Mouse (Mus musculus): ENCODE data around the gene Tgfbr3.

Tgfbr3 gene

DNA sequence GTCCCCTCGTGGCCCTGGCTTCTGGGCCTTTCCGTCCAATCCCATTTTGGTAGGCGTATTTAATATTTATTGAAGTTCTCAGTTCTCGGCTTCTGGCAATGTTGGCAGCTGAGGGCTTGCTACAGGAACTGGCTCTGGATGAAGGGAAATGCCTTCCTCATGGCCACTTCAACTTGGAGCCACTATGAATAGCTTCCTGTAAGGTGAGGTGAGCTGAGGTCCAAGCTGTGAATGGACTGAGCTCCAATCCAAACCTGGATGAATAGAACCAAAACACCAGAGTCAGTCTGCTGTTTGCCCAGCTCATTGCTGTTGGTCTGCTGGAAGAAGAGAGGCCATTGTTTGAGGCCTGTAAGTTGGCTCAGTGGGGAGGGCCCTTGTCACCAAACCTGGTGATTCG lies 203.3 kb downstream of the Tgfbr3 start:
- no peak for DNase-seq (ENCODE audit: low spot score in 2 of 2)

DNA sequence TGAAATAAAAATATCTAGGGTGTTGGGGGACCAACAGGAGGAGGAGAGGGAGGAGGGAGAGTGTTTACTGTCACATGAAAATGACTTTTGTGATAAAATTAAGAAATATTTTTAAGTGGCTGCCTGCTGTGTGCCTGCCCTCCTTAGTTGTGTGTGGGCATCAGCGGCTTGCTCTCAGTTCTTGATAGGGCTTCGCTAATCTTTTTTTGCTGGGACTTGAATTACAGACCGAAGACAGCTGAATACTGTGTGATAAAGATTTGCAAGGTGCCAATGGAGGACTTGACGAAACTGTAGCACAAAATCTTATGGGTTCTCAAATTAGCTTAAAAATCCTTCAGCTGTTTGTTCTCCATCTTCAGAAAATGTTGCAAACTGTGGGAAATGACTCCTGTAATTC lies 205.0 kb downstream of the Tgfbr3 start:
- no peak for DNase-seq (ENCODE audit: low spot score in 2 of 2)

DNA sequence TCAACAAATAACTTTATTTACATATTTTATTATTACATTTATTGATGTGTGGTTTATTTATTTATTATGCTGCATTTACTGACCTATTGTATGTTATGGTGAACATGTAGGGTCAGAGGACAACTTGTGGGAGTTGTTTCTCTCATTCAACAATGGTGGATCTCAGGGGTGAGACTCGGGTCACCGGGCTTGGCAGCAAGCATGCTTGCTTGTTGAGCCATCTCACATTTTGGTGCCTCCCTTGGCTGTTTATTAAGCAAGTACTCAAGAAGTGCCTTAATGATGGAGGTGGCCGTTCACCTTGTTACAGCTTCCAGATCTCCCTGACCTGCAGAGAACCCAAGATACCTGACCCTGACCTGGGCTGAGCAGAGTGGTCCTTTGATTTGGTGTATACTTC lies 207.4 kb downstream of the Tgfbr3 start:
- no peak for DNase-seq (ENCODE audit: low spot score in 2 of 2)

DNA sequence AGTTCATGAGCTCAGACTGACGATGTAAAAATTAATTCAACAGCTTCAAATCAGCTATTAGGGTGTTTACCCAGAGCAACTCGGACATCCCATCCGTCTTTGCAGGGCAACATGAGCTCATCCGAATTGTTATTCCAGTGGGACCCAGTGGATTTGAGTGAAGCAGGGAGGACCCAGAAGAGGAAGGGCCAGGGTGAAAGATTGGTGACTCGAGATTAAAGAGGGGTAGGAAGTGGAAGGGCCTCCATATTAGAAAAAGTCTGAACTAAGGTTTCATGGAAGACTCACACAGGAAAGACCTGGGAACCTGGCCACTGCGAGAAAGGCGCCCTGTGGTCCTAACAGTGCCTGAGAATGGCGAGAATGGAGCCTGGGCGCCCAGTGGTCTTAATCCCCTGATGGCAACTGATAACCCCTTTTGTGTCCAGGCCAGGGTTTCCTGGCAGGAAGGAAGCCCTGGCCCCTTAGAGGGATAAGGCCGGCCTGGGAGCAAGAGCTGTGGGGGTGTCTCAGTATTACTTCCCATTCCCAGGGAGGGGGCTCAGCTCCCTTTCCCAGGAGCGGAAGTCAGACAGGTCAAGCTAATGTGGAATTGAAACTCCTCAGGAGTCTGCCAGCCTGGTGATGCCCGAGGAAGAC lies 208.3 kb downstream of the Tgfbr3 start:
- DNase-seq (ENCODE audit: low spot score in 2 of 2), result no peak

DNA sequence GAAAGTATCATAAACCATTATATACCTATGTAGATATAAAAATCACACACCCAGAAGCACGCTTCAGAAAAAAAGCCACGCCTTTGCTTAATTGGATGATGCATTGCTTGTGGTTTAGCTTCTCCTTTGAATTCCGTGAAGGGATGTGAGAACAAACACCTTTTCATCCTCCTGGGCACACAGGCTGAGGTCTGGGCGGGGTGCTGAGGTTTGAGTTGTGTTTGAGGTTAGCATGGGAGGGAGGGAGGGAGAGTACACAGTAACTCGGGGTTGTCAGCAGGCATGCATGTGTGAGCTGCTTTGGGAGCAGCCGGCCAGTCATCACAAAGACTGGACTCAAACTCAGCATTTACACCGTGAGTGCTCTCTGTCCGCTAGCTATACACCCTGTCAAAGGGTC lies 209.5 kb downstream of the Tgfbr3 start:
- DNase-seq (ENCODE audit: low spot score in 2 of 2), result no peak

DNA sequence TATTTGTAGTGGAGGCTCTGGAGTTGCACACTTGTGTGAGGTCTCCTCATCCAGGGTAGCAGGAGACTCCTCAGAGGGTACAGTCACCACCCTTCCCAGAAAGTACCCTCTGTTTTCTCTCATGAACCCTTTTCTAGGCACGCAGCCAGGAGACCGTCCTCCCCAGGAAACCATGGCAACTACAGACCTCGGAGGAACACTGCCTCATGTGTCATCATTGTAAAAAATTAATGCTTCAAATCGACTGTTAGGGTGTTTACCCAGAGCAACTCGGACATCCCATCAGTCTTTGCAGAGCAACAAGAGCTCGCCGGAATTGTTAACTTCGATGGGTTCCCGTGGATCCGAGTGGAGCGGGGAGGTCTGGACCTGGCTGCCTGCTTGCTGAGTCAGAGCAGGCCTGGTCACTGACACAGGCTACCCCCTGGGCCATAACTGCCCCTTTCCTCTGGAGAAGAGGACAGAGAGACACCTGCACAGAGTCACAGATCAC lies 210.2 kb downstream of the Tgfbr3 start:
- peak; percentile 30 to 37 for DNase-seq (ENCODE audit: low spot score in 2 of 2)

DNA sequence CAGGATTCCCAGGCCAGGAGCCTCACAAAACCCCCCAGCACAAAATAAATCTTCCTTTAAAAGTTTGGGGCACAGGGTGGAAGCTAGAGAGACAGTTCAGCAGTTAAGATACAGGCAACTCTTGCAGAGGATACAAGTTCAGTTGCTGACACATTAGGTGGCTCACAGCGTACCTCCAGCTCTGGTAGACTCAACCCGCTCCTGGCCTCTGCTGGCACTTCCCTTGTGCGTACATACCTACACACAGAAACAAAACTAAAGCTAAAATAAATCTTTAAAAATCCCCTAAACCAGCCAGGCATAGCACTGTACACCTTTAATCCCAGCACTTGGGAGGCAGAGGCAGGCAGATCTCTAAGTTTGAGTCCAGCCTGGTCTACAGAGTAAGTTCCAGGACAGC lies 211.1 kb downstream of the Tgfbr3 start:
- DNase-seq (ENCODE audit: low spot score in 2 of 2), result no peak

DNA sequence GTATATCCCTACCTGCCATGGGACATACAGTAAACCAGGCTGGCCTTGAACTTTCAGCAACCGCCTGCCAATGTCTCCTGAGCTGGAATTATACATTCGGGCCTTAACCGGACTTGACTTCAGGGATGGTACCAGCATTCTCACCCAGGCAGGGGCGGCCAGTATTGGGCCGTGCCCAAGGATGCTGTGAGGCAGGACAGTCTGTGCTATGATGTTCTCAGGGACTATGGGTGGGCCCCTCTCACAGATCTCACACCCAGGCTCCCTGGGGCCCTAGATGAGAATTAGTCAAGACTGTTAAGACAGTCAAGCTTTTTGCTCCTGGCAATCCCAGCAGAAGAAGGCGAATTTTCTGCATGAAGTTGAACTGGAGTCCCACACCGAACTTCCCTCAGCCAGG lies 211.5 kb downstream of the Tgfbr3 start:
- no peak for DNase-seq (ENCODE audit: low spot score in 2 of 2)

DNA sequence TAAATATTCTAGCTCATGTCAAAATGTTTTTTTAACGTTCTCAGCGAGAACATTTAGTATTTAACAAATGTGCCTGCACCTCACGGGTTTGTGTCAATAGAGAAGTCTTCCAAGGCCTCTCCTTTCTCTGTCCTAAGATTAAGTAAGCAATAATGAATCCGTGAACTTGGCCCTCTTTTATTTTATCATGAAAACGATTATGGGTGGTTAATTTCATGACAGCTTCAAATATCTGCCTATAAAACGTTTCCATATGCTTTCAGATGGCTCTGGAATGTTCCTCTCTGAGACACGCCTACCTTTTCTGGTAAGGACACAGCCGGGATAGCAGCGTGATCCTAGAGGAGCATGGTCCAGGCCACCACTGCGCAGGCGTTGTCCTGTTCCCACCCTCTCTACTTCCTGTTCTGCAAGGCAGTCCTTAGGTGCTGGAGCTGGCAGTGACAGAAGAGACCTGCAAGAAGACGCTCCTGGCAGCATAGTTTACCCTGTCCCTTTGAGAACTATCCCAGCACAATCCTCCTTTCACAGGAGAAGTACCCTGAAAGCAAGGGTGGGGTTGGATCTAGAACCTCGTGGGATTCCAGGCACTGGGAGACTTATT lies 214.3 kb downstream of the Tgfbr3 start:
- no peak for DNase-seq (ENCODE audit: low spot score in 2 of 2)

DNA sequence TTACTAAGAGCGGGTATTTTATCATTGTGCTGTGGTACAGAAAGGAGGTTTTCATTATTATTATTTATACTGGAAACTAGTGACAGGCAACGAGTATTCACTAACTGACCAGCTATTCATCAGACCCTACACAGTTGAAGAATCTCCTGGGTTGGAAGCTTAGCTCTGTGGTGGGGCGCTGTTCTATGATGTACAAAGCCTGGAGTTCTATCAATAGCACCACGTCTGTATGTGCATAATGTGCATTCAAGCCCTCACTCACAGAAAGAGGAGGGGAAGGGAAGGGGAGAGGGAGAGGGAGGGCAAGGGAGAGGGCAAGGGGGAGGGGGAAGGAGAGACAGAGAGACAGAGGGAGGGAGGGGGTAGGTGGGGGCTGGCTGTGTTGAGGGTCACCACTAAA lies 215.1 kb downstream of the Tgfbr3 start:
- no peak for DNase-seq (ENCODE audit: low spot score in 2 of 2)

DNA sequence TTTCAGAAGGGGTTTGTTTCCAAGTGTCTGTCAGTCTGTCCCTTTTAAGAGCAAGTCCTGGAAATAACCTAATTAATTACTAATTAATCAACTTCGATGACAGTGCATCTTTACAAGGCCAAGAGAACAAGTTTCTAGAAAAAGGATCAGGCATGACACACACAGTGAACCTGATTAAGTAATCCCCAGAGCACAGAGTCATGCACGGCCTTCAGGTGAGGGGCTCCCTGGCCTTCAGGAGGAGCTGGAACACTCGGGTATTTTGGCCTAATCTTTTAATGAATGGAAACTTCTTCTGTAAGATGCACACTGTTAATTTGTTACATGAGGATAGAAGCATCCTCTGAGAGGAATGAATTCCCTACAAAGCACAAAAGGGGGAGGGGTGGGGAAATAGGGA lies 215.9 kb downstream of the Tgfbr3 start:
- no peak for DNase-seq (ENCODE audit: low spot score in 2 of 2)

DNA sequence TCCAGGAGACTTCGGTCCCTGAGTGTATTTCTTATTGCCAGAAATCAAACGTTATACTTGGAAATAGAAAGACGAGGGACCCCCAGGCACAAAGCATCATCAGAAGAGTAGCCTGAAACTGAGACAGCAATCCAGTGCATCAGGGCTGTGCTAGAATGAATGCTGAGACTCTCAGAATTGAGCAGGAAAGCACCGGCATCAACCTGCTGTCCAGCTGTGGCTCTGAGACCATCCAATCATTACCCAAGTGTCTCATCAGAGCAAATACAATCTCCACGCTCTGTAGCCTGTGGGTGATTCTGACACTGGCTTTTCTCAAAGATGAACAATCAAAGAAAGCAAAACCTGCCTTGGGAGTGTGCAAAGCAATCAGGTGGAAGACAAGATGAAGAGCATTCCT lies 221.3 kb downstream of the Tgfbr3 start:
- DNase-seq (ENCODE audit: low spot score in 2 of 2), result no peak

DNA sequence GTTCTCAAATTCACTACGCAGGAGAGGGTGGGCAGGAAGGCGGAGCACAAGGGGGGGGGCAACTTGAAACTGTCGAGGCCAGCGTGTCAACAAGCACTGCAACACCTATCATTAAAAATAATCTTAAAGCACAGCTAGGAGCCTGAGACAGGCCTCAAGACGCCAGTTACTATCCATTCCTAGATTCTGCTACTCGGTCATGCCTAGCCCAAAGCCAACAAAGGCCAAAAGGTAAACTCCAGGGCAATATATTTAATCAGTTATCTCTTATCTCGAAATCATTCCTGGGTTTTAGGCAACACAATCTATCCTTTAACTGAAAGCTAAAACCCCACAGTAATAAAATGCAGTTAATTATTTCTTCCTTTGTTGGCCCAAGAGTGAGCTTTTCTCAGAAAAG lies 221.9 kb downstream of the Tgfbr3 start:
- DNase-seq (ENCODE audit: low spot score in 2 of 2), result no peak

DNA sequence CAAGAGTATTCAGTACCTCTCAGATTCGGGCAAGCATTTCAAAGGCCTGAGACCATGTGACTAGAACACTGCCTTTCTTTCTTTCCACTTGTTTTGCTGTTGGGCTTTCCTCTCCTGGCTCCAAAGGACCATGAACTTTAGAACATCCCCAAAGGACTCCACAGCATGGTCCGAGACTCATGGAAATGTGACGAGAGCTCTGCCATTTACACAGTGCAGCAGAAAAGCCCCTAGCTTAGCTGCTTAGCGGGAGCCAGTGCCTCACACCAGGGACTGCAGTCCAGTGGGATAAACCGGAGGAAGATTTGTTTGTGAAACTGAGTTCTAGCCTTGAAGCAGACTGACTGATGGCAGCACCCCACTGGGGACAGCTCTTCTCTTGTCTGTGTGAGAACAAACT lies 224.5 kb downstream of the Tgfbr3 start:
- DNase-seq (ENCODE audit: low spot score in 2 of 2), result no peak

DNA sequence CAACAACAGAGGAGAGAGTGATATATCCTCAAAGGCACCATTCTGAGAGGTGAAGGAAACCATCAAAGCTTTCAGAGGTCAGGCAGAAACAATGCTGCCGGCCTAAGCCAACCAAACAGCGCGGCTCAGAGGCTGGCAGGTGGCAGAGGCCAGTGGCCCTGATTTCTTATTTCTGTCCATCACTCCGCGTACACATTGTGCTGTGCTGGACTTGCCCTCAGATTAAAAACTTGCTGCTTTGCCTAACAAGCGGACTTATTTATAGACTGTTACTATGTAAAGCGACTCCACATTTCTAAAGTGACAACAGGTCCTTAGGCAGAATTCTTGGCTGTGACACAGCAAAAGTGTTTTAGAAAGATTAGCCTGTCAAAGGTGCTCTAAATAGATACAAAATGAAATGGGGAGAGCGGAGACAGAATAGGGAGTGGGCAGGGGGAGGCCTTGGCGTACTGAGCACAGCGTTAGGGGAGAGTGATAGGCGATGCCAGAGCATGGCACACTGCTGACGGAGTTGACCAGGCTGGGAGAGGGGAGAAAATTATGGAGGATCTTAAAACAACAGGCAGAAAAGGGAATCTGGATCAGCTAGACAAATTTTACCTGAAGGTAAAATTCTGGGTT lies 227.1 kb downstream of the Tgfbr3 start:
- no peak for DNase-seq (ENCODE audit: low spot score in 2 of 2)

DNA sequence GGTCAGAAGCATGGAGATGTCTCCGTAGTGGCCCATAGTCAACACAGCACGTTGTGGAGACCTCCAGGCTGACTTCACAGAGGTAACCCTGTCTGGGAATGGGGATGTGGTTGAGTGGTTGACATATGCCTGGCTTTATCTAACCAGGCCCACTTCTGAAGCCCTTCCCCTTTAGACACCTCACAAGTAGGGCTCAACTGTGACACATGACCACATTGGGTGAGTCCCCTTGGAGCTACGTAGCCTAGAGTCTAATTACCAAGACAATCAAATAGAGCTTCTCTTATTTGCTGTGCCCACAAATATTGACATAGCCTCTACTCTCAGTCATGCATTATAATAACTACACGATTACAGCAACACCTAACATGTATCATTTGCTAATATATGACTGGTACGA lies 229.9 kb downstream of the Tgfbr3 start:
- DNase-seq (ENCODE audit: low spot score in 2 of 2), result no peak

DNA sequence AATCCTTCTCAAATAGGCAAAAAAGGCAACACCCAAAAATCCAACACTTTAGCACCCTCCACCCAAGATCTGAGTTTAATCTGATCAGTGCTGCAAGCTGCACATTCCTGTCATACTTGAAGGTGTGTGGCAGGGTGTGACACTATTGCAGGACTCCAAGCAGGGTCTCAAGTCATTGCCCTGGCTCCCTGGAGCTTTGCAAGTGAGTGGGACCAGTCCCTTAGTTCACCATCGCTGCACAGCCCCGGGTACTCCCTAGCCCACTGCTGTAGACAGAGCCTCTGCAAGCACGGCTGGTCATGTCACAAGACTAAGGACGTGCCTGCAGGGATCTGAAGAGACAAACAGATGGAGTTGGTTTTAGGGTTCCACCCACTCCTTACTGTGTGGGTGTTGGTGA lies 230.8 kb downstream of the Tgfbr3 start:
- no peak for DNase-seq (ENCODE audit: low spot score in 2 of 2)

Data from frontal cortex, postnatal 36 days (tissue).